ENCODE assay signal across 18 mouse cellular contexts in genomic region chr6:34648017-34648787, GRCm38 (mm10). TPM values are rescaled to one million over a fixed set of nuclear protein-coding genes. Genes with fewer than 3 reads are reported as not detected.
A peak's percentile ranks its signal among the peaks of the same experiment; 100 is the strongest.
DNase-seq lines count a peak whose midpoint lies in the region; ATAC-seq and TF ChIP-seq lines count a peak whose summit lies in the region.
"Had no signal": no experiment of that assay in that cellular context is flagged by ENCODE, and none has a peak within 500 bp of the region (broad histone marks: within the 10 kb centered on the region; RNA-seq: fewer than 3 reads in every experiment).

No protein-coding gene starts in this region.

- H3K4me1 ChIP-seq in lung, embryonic 14.5 days (ENCODE audit: insufficient read depth) = no peaks in the 10 kb centered on the region; the same call in 1 of the 2 replicates
- H3K4me1 ChIP-seq in embryonic facial prominence, embryonic 14.5 days (ENCODE audit: control insufficient read depth, insufficient read depth, low read length) = 0 out of 2 replicates have a peak, but pooled peaks cover 5% of the 10 kb centered on the region
- H3K4me1 ChIP-seq: embryonic facial prominence, embryonic 15.5 days; liver, embryonic 12.5 days; midbrain, embryonic 10.5 days had no signal

- WGBS in lung, embryonic 14.5 days = 36% methylated on average over 5 of the region's 5 CpGs
- WGBS in embryonic facial prominence, embryonic 14.5 days = 59% methylated on average over 5 of the region's 5 CpGs

- H3K27me3 ChIP-seq in lung, embryonic 14.5 days (ENCODE audit: insufficient read depth, low read length) = no peaks in the 10 kb centered on the region
- H3K27me3 ChIP-seq in embryonic facial prominence, embryonic 14.5 days (replicated peaks; ENCODE audit: control insufficient read depth, insufficient read depth, low read length) = no peaks in the 10 kb centered on the region
- H3K27me3 ChIP-seq: embryonic facial prominence, embryonic 15.5 days; heart, embryonic 15.5 days; limb, embryonic 12.5 days; liver, embryonic 12.5 days had no signal

- H3K27ac ChIP-seq in lung, embryonic 14.5 days (ENCODE audit: low read depth) = peak overlapping the region; percentile 70
- H3K27ac ChIP-seq in embryonic facial prominence, embryonic 14.5 days (replicated peaks; ENCODE audit: low read depth, low read length) = no peak overlapping the region
- H3K27ac ChIP-seq: embryonic facial prominence, embryonic 15.5 days; forebrain, embryonic 10.5 days; heart, embryonic 15.5 days; limb, embryonic 12.5 days; liver, embryonic 12.5 days; macrophage; midbrain, embryonic 10.5 days had no signal

- H3K36me3 ChIP-seq in lung, embryonic 14.5 days (ENCODE audit: insufficient read depth) = no peaks in the 10 kb centered on the region
- H3K36me3 ChIP-seq in embryonic facial prominence, embryonic 14.5 days (ENCODE audit: control insufficient read depth, insufficient read depth, low read length) = no peaks in the 10 kb centered on the region
- H3K36me3 ChIP-seq: embryonic facial prominence, embryonic 15.5 days; forebrain, embryonic 10.5 days; heart, embryonic 15.5 days; limb, embryonic 12.5 days; liver, embryonic 12.5 days; midbrain, embryonic 10.5 days had no signal

- no peaks in the 10 kb centered on the region for H3K9me3 ChIP-seq in lung, embryonic 14.5 days (ENCODE audit: low read depth, low read length)
- no peaks in the 10 kb centered on the region for H3K9me3 ChIP-seq in embryonic facial prominence, embryonic 14.5 days (ENCODE audit: control insufficient read depth, low read length)
- H3K9me3 ChIP-seq: embryonic facial prominence, embryonic 15.5 days; forebrain, embryonic 10.5 days; heart, embryonic 15.5 days; limb, embryonic 12.5 days; liver, embryonic 12.5 days; midbrain, embryonic 10.5 days had no signal

- no peak overlapping the region for H3K9ac ChIP-seq in lung, embryonic 14.5 days
- H3K9ac ChIP-seq in embryonic facial prominence, embryonic 14.5 days (ENCODE audit: low read depth, low read length) = no peak overlapping the region
- H3K9ac ChIP-seq: embryonic facial prominence, embryonic 15.5 days; heart, embryonic 15.5 days; limb, embryonic 12.5 days; liver, embryonic 12.5 days had no signal

- no peak for TF ChIP-seq CTCF in lung, embryonic 14.5 days (IDR thresholded peaks at IDR 0.05; ENCODE audit: low read depth)

- ATAC-seq in lung, embryonic 14.5 days (ENCODE audit: insufficient read depth) = peak; percentile 88
- ATAC-seq in embryonic facial prominence, embryonic 14.5 days (ENCODE audit: low read depth) = no peak
- ATAC-seq in frontal cortex, adult (ENCODE audit: low TSS enrichment) = no peak
- ATAC-seq: liver, embryonic 12.5 days had no signal

- peak; percentile 86 for DNase-seq in lung, embryonic 14.5 days
- DNase-seq in lung, adult 18-20 months = no peak
- DNase-seq in A20 (ENCODE audit: low read depth, low spot score) (peak; percentile 20), MN1 (ENCODE audit: low spot score) (peak; percentile 10)
- peak; percentile 25 for DNase-seq in embryonic facial prominence, embryonic 14.5 days (ENCODE audit: low spot score)
- DNase-seq in thymus, adult 18-20 months = no peak
- DNase-seq: adrenal gland, postnatal 25 days; cerebellum, adult 18-20 months; gastrocnemius, postnatal 10 days; kidney, adult 11 months had no signal

- H3K4me2 ChIP-seq in lung, embryonic 14.5 days = no peak overlapping the region
- no peak overlapping the region for H3K4me2 ChIP-seq in embryonic facial prominence, embryonic 14.5 days (ENCODE audit: low read depth, low read length)
- H3K4me2 ChIP-seq: embryonic facial prominence, embryonic 15.5 days; heart, embryonic 15.5 days; limb, embryonic 12.5 days; liver, embryonic 12.5 days had no signal

- no peak overlapping the region for H3K4me3 ChIP-seq in lung, embryonic 14.5 days (ENCODE audit: low read depth, low read length)
- no peak overlapping the region for H3K4me3 ChIP-seq in embryonic facial prominence, embryonic 14.5 days (ENCODE audit: low read depth, low read length)
- H3K4me3 ChIP-seq: embryonic facial prominence, embryonic 15.5 days; forebrain, embryonic 10.5 days; heart, embryonic 15.5 days; limb, embryonic 12.5 days; liver, embryonic 12.5 days; midbrain, embryonic 10.5 days had no signal

RNA-seq across cellular contexts. Expression of gene Cald1, which starts 49.9 kb away (rescaled TPM):
- 283 and 297 TPM in 2 replicates for polyA plus RNA-seq in lung, embryonic 14.5 days (2014; fragmentation: Nextera tagmentation; extraction: Ambion mirVana)
- 227 and 238 TPM in 2 replicates for polyA plus RNA-seq in embryonic facial prominence, embryonic 14.5 days (2014; fragmentation: Nextera tagmentation; extraction: Ambion mirVana)

Comparison
In these comparisons a context has a peak if more than half of its experiments do, and no peak if none do; other contexts are left out.
1. DNase-seq: peak in lung, embryonic 14.5 days (single experiment), A20 (single experiment), MN1 (single experiment) and embryonic facial prominence, embryonic 14.5 days (single experiment); none in lung, adult 18-20 months (0 of 2) and thymus, adult 18-20 months (0 of 2).